Mouse (Mus musculus): ENCODE results near the gene Trim65.

- no peak for TF ChIP-seq CTCF (IDR thresholded peaks at IDR 0.05)
- no peak for TF ChIP-seq EP300 (IDR thresholded peaks at IDR 0.05)
Observed at GRCm38 (mm10) chr11:116142211-116142991, 11.5 kb upstream of the Trim65 start.
